In genomic region chr9:9214849-9215248, GRCm38 (mm10) we compare ENCODE assay signal across 28 mouse cellular contexts. TPM values are rescaled to one million over a fixed set of nuclear protein-coding genes. Genes with fewer than 3 reads are reported as not detected.
DNase-seq lines count a peak whose midpoint lies in the region; ATAC-seq lines count a peak whose summit lies in the region.
"Had no signal": no experiment of that assay in that cellular context is flagged by ENCODE, and none has a peak within 500 bp of the region (broad histone marks: within the 10 kb centered on the region; RNA-seq: fewer than 3 reads in every experiment).

No protein-coding gene starts in this region.

- ATAC-seq in hindbrain, embryonic 11.5 days (ENCODE audit: low FRiP score) = 0 out of 2 replicates have a peak, but pooled peaks have one; percentile 43
- no peak for ATAC-seq in hindbrain, embryonic 14.5 days (ENCODE audit: low FRiP score)
- peak; percentile 57; the same call in 1 of the 2 replicates for ATAC-seq in midbrain, embryonic 11.5 days (ENCODE audit: low FRiP score)
- ATAC-seq in midbrain, embryonic 14.5 days (ENCODE audit: low FRiP score, low TSS enrichment) = no peak
- ATAC-seq: forebrain, postnatal 0 days; intestine, embryonic 15.5 days had no signal

- H3K9me3 ChIP-seq in hindbrain, embryonic 11.5 days (ENCODE audit: control insufficient read depth, low read length) = no peaks in the 10 kb centered on the region
- H3K9me3 ChIP-seq in hindbrain, embryonic 14.5 days (ENCODE audit: control insufficient read depth, low read length) = no peaks in the 10 kb centered on the region
- H3K9me3 ChIP-seq in midbrain, embryonic 11.5 days (ENCODE audit: control insufficient read depth, low read length) = no peaks in the 10 kb centered on the region
- no peaks in the 10 kb centered on the region for H3K9me3 ChIP-seq in midbrain, embryonic 14.5 days (ENCODE audit: control insufficient read depth, low read length)
- H3K9me3 ChIP-seq: forebrain, embryonic 12.5 days; hindbrain, embryonic 15.5 days; intestine, embryonic 15.5 days; limb, embryonic 13.5 days; neural tube, embryonic 15.5 days had no signal

- H3K9ac ChIP-seq in hindbrain, embryonic 11.5 days (ENCODE audit: low read depth, low read length) = no peak overlapping the region
- H3K9ac ChIP-seq in hindbrain, embryonic 14.5 days = no peak overlapping the region
- no peak overlapping the region for H3K9ac ChIP-seq in midbrain, embryonic 11.5 days (ENCODE audit: low read length)
- no peak overlapping the region for H3K9ac ChIP-seq in midbrain, embryonic 14.5 days (replicated peaks; ENCODE audit: low read length)
- H3K9ac ChIP-seq: forebrain, embryonic 12.5 days; forebrain, postnatal 0 days; hindbrain, embryonic 15.5 days; intestine, embryonic 15.5 days; limb, embryonic 13.5 days; liver, embryonic 14.5 days; lung, embryonic 14.5 days; neural tube, embryonic 15.5 days had no signal

- peak; percentile 27 for DNase-seq in hindbrain, embryonic 11.5 days (ENCODE audit: low spot score)
- no peak for DNase-seq in hindbrain, embryonic 14.5 days (ENCODE audit: low spot score)
- peak; percentile 76 for DNase-seq in midbrain, embryonic 11.5 days (ENCODE audit: low spot score, missing footprints)
- no peak for DNase-seq in midbrain, embryonic 14.5 days
- peak; percentile 7 for DNase-seq in testis, postnatal 14 days (ENCODE audit: low spot score)
- DNase-seq: adrenal gland, adult 2 months; B cell, adult 2 months; cerebellum, adult 8-10 months; cerebellum, postnatal 25 days; forebrain, postnatal 0 days; gastrocnemius, postnatal 14 days; heart, postnatal 14 days; kidney, adult 2 months; kidney, postnatal 36 days; lung, embryonic 14.5 days; lung, postnatal 14 days; right cerebral cortex, adult 18-20 months; right cerebral cortex, postnatal 4 days had no signal

- H3K4me3 ChIP-seq in hindbrain, embryonic 11.5 days (ENCODE audit: low read depth, low read length) = no peak overlapping the region
- H3K4me3 ChIP-seq in hindbrain, embryonic 14.5 days (replicated peaks; ENCODE audit: low read length) = no peak overlapping the region
- no peak overlapping the region for H3K4me3 ChIP-seq in midbrain, embryonic 11.5 days (ENCODE audit: low read depth, low read length)
- H3K4me3 ChIP-seq in midbrain, embryonic 14.5 days (replicated peaks; ENCODE audit: low read depth, low read length) = no peak overlapping the region
- no peak overlapping the region for H3K4me3 ChIP-seq in brown adipose tissue, adult 24 weeks (ENCODE audit: insufficient read depth, low read depth, low read length)
- H3K4me3 ChIP-seq: erythroblast, embryonic 14.5 days; forebrain, embryonic 12.5 days; hindbrain, embryonic 15.5 days; intestine, embryonic 15.5 days; layer of hippocampus, adult 2 months; limb, embryonic 13.5 days; neural tube, embryonic 15.5 days had no signal

- H3K36me3 ChIP-seq in hindbrain, embryonic 11.5 days (ENCODE audit: control insufficient read depth, insufficient read depth, low read length) = no peaks in the 10 kb centered on the region
- H3K36me3 ChIP-seq in hindbrain, embryonic 14.5 days (replicated peaks; ENCODE audit: control insufficient read depth, insufficient read depth) = no peaks in the 10 kb centered on the region
- H3K36me3 ChIP-seq in midbrain, embryonic 11.5 days (ENCODE audit: control insufficient read depth, insufficient read depth, low read length) = no peaks in the 10 kb centered on the region
- no peaks in the 10 kb centered on the region for H3K36me3 ChIP-seq in midbrain, embryonic 14.5 days (ENCODE audit: control insufficient read depth, insufficient read depth, low read length)
- H3K36me3 ChIP-seq: forebrain, embryonic 12.5 days; hindbrain, embryonic 15.5 days; intestine, embryonic 15.5 days; limb, embryonic 13.5 days; neural tube, embryonic 15.5 days had no signal

- H3K27ac ChIP-seq in hindbrain, embryonic 11.5 days (ENCODE audit: low read depth, low read length) = no peak overlapping the region
- H3K27ac ChIP-seq in hindbrain, embryonic 14.5 days = no peak overlapping the region
- no peak overlapping the region for H3K27ac ChIP-seq in midbrain, embryonic 11.5 days (ENCODE audit: low read depth, low read length)
- no peak overlapping the region for H3K27ac ChIP-seq in midbrain, embryonic 14.5 days (replicated peaks; ENCODE audit: low read depth, low read length)
- H3K27ac ChIP-seq in brown adipose tissue, adult 24 weeks (replicated peaks; ENCODE audit: low read depth, low read length) = peak overlapping the region; percentile 30; the same call in 1 of the 2 replicates
- H3K27ac ChIP-seq: forebrain, embryonic 12.5 days; hindbrain, embryonic 15.5 days; intestine, embryonic 15.5 days; layer of hippocampus, adult 2 months; limb, embryonic 13.5 days; liver, embryonic 14.5 days; neural tube, embryonic 15.5 days; stomach, postnatal 0 days had no signal

- no peaks in the 10 kb centered on the region for H3K4me1 ChIP-seq in hindbrain, embryonic 11.5 days (replicated peaks; ENCODE audit: control insufficient read depth, insufficient read depth, low read length)
- H3K4me1 ChIP-seq in hindbrain, embryonic 14.5 days (replicated peaks; ENCODE audit: control insufficient read depth, insufficient read depth, low read length) = peaks cover 6% of the 10 kb centered on the region; the same call in 1 of the 2 replicates
- no peaks in the 10 kb centered on the region for H3K4me1 ChIP-seq in midbrain, embryonic 11.5 days (ENCODE audit: control insufficient read depth, insufficient read depth, low read length)
- H3K4me1 ChIP-seq in midbrain, embryonic 14.5 days (ENCODE audit: control insufficient read depth, insufficient read depth, low read length) = no peaks in the 10 kb centered on the region
- peaks cover 2% of the 10 kb centered on the region; the same call in 1 of the 2 replicates for H3K4me1 ChIP-seq in brown adipose tissue, adult 24 weeks (ENCODE audit: control insufficient read depth, insufficient read depth, insufficient read length, low read length)
- H3K4me1 ChIP-seq: hindbrain, embryonic 15.5 days; neural tube, embryonic 15.5 days had no signal

- H3K4me2 ChIP-seq in hindbrain, embryonic 11.5 days (replicated peaks; ENCODE audit: low read depth, low read length) = no peak overlapping the region
- H3K4me2 ChIP-seq in hindbrain, embryonic 14.5 days (replicated peaks) = no peak overlapping the region
- H3K4me2 ChIP-seq in midbrain, embryonic 11.5 days = no peak overlapping the region
- H3K4me2 ChIP-seq in midbrain, embryonic 14.5 days (ENCODE audit: low read length) = no peak overlapping the region
- H3K4me2 ChIP-seq: forebrain, embryonic 12.5 days; hindbrain, embryonic 15.5 days; intestine, embryonic 15.5 days; limb, embryonic 13.5 days; lung, embryonic 14.5 days; neural tube, embryonic 15.5 days had no signal

- 58% methylated on average over 5 of the region's 5 CpGs for WGBS in hindbrain, embryonic 11.5 days
- WGBS in hindbrain, embryonic 14.5 days = 50% methylated on average over 5 of the region's 5 CpGs
- 48% methylated on average over 5 of the region's 5 CpGs for WGBS in midbrain, embryonic 11.5 days
- WGBS in midbrain, embryonic 14.5 days = 51% methylated on average over 5 of the region's 5 CpGs

- no peaks in the 10 kb centered on the region for H3K27me3 ChIP-seq in hindbrain, embryonic 11.5 days (ENCODE audit: control insufficient read depth, insufficient read depth, low read length)
- no peaks in the 10 kb centered on the region for H3K27me3 ChIP-seq in hindbrain, embryonic 14.5 days (ENCODE audit: control insufficient read depth, insufficient read depth, low read length)
- no peaks in the 10 kb centered on the region for H3K27me3 ChIP-seq in midbrain, embryonic 11.5 days (ENCODE audit: control insufficient read depth, insufficient read depth, low read length)
- H3K27me3 ChIP-seq in midbrain, embryonic 14.5 days (ENCODE audit: control insufficient read depth, insufficient read depth, low read length) = no peaks in the 10 kb centered on the region
- H3K27me3 ChIP-seq: forebrain, embryonic 12.5 days; hindbrain, embryonic 15.5 days; intestine, embryonic 15.5 days; limb, embryonic 13.5 days; neural tube, embryonic 15.5 days had no signal

RNA-seq across cellular contexts. Expression of gene Arhgap42, which starts 24.1 kb away (rescaled TPM):
- 22.0 and 29.3 TPM in 2 replicates for polyA plus RNA-seq in hindbrain, embryonic 11.5 days (2014; fragmentation: Nextera tagmentation; extraction: Ambion mirVana)
- polyA plus RNA-seq in hindbrain, embryonic 14.5 days (2014; fragmentation: Nextera tagmentation; extraction: Ambion mirVana) = 18.8 and 20.2 TPM in 2 replicates
- polyA plus RNA-seq in midbrain, embryonic 11.5 days (2014; fragmentation: Nextera tagmentation; extraction: Ambion mirVana) = 22.4 and 25.1 TPM in 2 replicates
- 10.5 and 16.8 TPM in 2 replicates for polyA plus RNA-seq in midbrain, embryonic 14.5 days (2014; fragmentation: Nextera tagmentation; extraction: Ambion mirVana)
- polyA plus RNA-seq in brown adipose tissue, adult 24 weeks (2012; ENCODE audit: insufficient read depth, insufficient read length, missing spikeins) = 1.9 and 3.5 TPM in 2 replicates

Comparison
In these comparisons a context has a peak if more than half of its experiments do, and no peak if none do; other contexts are left out.
1. ATAC-seq: peak in hindbrain, embryonic 11.5 days (single experiment) and midbrain, embryonic 11.5 days (single experiment); none in hindbrain, embryonic 14.5 days (single experiment) and midbrain, embryonic 14.5 days (single experiment).
2. DNase-seq: peak in hindbrain, embryonic 11.5 days (single experiment), midbrain, embryonic 11.5 days (single experiment) and testis, postnatal 14 days (single experiment); none in hindbrain, embryonic 14.5 days (single experiment) and midbrain, embryonic 14.5 days (single experiment).